Mouse (Mus musculus) lung, postnatal 0 days (tissue): Measurements from ENCODE around the gene Lcn10.

ENCODE experiments used
- CTCF ChIP-seq: IDR thresholded peaks from 2 replicates; pipeline ENCODE4 v1.5.1; 2016; ENCODE audit warnings: antibody characterized with exemption, mild to moderate bottlenecking
- EP300 ChIP-seq: IDR thresholded peaks from 2 replicates; pipeline ENCODE4 v1.6.1; 2016; ENCODE audit warnings: antibody characterized with exemption, mild to moderate bottlenecking, control low read depth

GRCm38 (mm10) chr2:25652902-25653301 lies 29.6 kb upstream of the Lcn10 start, which contains the start of gene Lcn8:
- TF ChIP-seq CTCF (no peak), EP300 (no peak)
